In genomic region chr2:131191005-131191390, GRCm38 (mm10) we compare ENCODE assay signal across 7 mouse cellular contexts. TPM values are rescaled to one million over a fixed set of nuclear protein-coding genes. Genes with fewer than 3 reads are reported as not detected.
DNase-seq lines count a peak whose midpoint lies in the region; ATAC-seq and TF ChIP-seq lines count a peak whose summit lies in the region.

No protein-coding gene starts in this region.

- no peaks in the 10 kb centered on the region for H3K27me3 ChIP-seq in lung, embryonic 15.5 days
- no peaks in the 10 kb centered on the region for H3K27me3 ChIP-seq in embryonic facial prominence, embryonic 11.5 days (ENCODE audit: control insufficient read depth, insufficient read depth, low read length)
- no peaks in the 10 kb centered on the region for H3K27me3 ChIP-seq in neural tube, embryonic 13.5 days

- no peak for DNase-seq in lung, postnatal 36 days
- DNase-seq in embryonic facial prominence, embryonic 11.5 days (ENCODE audit: low spot score) = no peak
- peak; percentile 60 for DNase-seq in induced T-regulatory cell, adult 2 months (ENCODE audit: low read depth)
- DNase-seq in left cerebral cortex, adult 8-10 months (ENCODE audit: low spot score in 2 of 2) = no peak
- no peak for DNase-seq in layer of hippocampus, adult 2 months (ENCODE audit: low spot score in 2 of 2)

- H3K9me3 ChIP-seq in lung, embryonic 15.5 days = no peaks in the 10 kb centered on the region
- no peaks in the 10 kb centered on the region for H3K9me3 ChIP-seq in embryonic facial prominence, embryonic 11.5 days (replicated peaks; ENCODE audit: control insufficient read depth, low read length)
- no peaks in the 10 kb centered on the region for H3K9me3 ChIP-seq in neural tube, embryonic 13.5 days

- peaks cover 36% of the 10 kb centered on the region for H3K36me3 ChIP-seq in lung, embryonic 15.5 days
- no peaks in the 10 kb centered on the region; the same call in 1 of the 2 replicates for H3K36me3 ChIP-seq in embryonic facial prominence, embryonic 11.5 days (replicated peaks; ENCODE audit: control insufficient read depth, insufficient read depth, low read depth, low read length)
- peaks cover 34% of the 10 kb centered on the region for H3K36me3 ChIP-seq in neural tube, embryonic 13.5 days

- no peak overlapping the region for H3K4me3 ChIP-seq in lung, embryonic 15.5 days
- no peak overlapping the region for H3K4me3 ChIP-seq in embryonic facial prominence, embryonic 11.5 days (ENCODE audit: low read depth, low read length)
- no peak overlapping the region for H3K4me3 ChIP-seq in neural tube, embryonic 13.5 days
- no peak overlapping the region for H3K4me3 ChIP-seq in layer of hippocampus, adult 2 months

- peaks cover 40% of the 10 kb centered on the region for H3K4me1 ChIP-seq in lung, embryonic 15.5 days
- H3K4me1 ChIP-seq in embryonic facial prominence, embryonic 11.5 days (ENCODE audit: control insufficient read depth, insufficient read depth, low read length) = no peaks in the 10 kb centered on the region; the same call in none of the 2 replicates
- peaks cover 47% of the 10 kb centered on the region for H3K4me1 ChIP-seq in neural tube, embryonic 13.5 days (replicated peaks)

- no peak overlapping the region for H3K9ac ChIP-seq in lung, embryonic 15.5 days
- 0 out of 2 replicates have a peak overlapping the region, but pooled peaks have one; percentile 28 for H3K9ac ChIP-seq in embryonic facial prominence, embryonic 11.5 days (replicated peaks; ENCODE audit: low read length)
- peak overlapping the region; percentile 45 for H3K9ac ChIP-seq in neural tube, embryonic 13.5 days

- no peak for ATAC-seq in lung, embryonic 15.5 days (ENCODE audit: borderline replicate concordance, extremely low read depth, low FRiP score, low TSS enrichment)
- ATAC-seq in embryonic facial prominence, embryonic 11.5 days (replicated peaks; ENCODE audit: insufficient number of reproducible peaks, low FRiP score, low TSS enrichment, low read depth) = no peak
- no peak for ATAC-seq in neural tube, embryonic 13.5 days (ENCODE audit: low read depth)

- WGBS in lung, embryonic 15.5 days = 74% methylated on average over 7 of the region's 7 CpGs
- WGBS in embryonic facial prominence, embryonic 11.5 days = 73% methylated on average over 7 of the region's 7 CpGs
- 68% methylated on average over 7 of the region's 7 CpGs for WGBS in neural tube, embryonic 13.5 days

- no peak for TF ChIP-seq CTCF in layer of hippocampus, adult 2 months (conservative IDR thresholded peaks at IDR 0.05)

- 0 out of 2 replicates have a peak overlapping the region, but pooled peaks have one; percentile 3 for H3K27ac ChIP-seq in lung, embryonic 15.5 days
- no peak overlapping the region for H3K27ac ChIP-seq in embryonic facial prominence, embryonic 11.5 days (replicated peaks; ENCODE audit: low read depth, low read length)
- H3K27ac ChIP-seq in neural tube, embryonic 13.5 days (replicated peaks) = peak overlapping the region; percentile 84
- no peak overlapping the region for H3K27ac ChIP-seq in layer of hippocampus, adult 2 months

- H3K4me2 ChIP-seq in lung, embryonic 15.5 days = no peak overlapping the region
- H3K4me2 ChIP-seq in embryonic facial prominence, embryonic 11.5 days (ENCODE audit: low read depth, low read length) = no peak overlapping the region
- H3K4me2 ChIP-seq in neural tube, embryonic 13.5 days = no peak overlapping the region

RNA-seq across cellular contexts. Expression of gene Spef1, which starts 3.9 kb away (rescaled TPM):
- 5.0 and 5.8 TPM in 2 replicates for polyA plus RNA-seq in lung, embryonic 15.5 days (2015; fragmentation: Nextera tagmentation; extraction: Ambion mirVana)
- polyA plus RNA-seq in embryonic facial prominence, embryonic 11.5 days (2014; fragmentation: Nextera tagmentation; extraction: Ambion mirVana) = 3.4 and 4.1 TPM in 2 replicates
- polyA plus RNA-seq in neural tube, embryonic 13.5 days (2015; fragmentation: Nextera tagmentation; extraction: Ambion mirVana) = 6.9 and 7.9 TPM in 2 replicates
- 1 to 10 TPM; 7.4 to 8.3 (median 8.1) TPM for total RNA-seq in left cerebral cortex, adult 8-10 months (2022)
- total RNA-seq in layer of hippocampus, adult 2 months (2021) = 1 to 10 TPM; 8.5 to 8.9 TPM

RNA-seq across cellular contexts. Expression of gene Cdc25b, which starts 4.2 kb away (rescaled TPM):
- polyA plus RNA-seq in lung, embryonic 15.5 days (2015; fragmentation: Nextera tagmentation; extraction: Ambion mirVana) = 56.1 and 58.4 TPM in 2 replicates
- polyA plus RNA-seq in embryonic facial prominence, embryonic 11.5 days (2014; fragmentation: Nextera tagmentation; extraction: Ambion mirVana) = 48.0 and 53.4 TPM in 2 replicates
- 32.5 and 40.3 TPM in 2 replicates for polyA plus RNA-seq in neural tube, embryonic 13.5 days (2015; fragmentation: Nextera tagmentation; extraction: Ambion mirVana)
- total RNA-seq in left cerebral cortex, adult 8-10 months (2022) = 10 to 100 TPM; 18.3 to 21.9 (median 19.1) TPM
- total RNA-seq in layer of hippocampus, adult 2 months (2021) = 10 to 100 TPM; 23.4 to 25.5 TPM

RNA-seq across cellular contexts. Expression of gene Cenpb, which starts 11.1 kb away (rescaled TPM):
- polyA plus RNA-seq in lung, embryonic 15.5 days (2015; fragmentation: Nextera tagmentation; extraction: Ambion mirVana) = 12.6 and 14.1 TPM in 2 replicates
- polyA plus RNA-seq in embryonic facial prominence, embryonic 11.5 days (2014; fragmentation: Nextera tagmentation; extraction: Ambion mirVana) = 5.8 and 6.1 TPM in 2 replicates
- 12.6 and 12.7 TPM in 2 replicates for polyA plus RNA-seq in neural tube, embryonic 13.5 days (2015; fragmentation: Nextera tagmentation; extraction: Ambion mirVana)
- total RNA-seq in left cerebral cortex, adult 8-10 months (2022) = 10 to 100 TPM; 73.8 to 80.9 (median 75.8) TPM
- total RNA-seq in layer of hippocampus, adult 2 months (2021) = 10 to 100 TPM; 72.3 to 78.8 TPM

RNA-seq across cellular contexts. Expression of gene Ap5s1, which starts 15.9 kb away (rescaled TPM):
- 22.6 and 27.0 TPM in 2 replicates for polyA plus RNA-seq in lung, embryonic 15.5 days (2015; fragmentation: Nextera tagmentation; extraction: Ambion mirVana)
- polyA plus RNA-seq in embryonic facial prominence, embryonic 11.5 days (2014; fragmentation: Nextera tagmentation; extraction: Ambion mirVana) = 22.6 and 23.8 TPM in 2 replicates
- polyA plus RNA-seq in neural tube, embryonic 13.5 days (2015; fragmentation: Nextera tagmentation; extraction: Ambion mirVana) = 30.9 and 39.7 TPM in 2 replicates
- 10 to 100 TPM; 23.9 to 28.5 (median 26.2) TPM for total RNA-seq in left cerebral cortex, adult 8-10 months (2022)
- total RNA-seq in layer of hippocampus, adult 2 months (2021) = 10 to 100 TPM; 20.9 to 26.0 TPM

RNA-seq across cellular contexts. Expression of gene 1700037H04Rik, which starts 31.1 kb away (rescaled TPM):
- polyA plus RNA-seq in lung, embryonic 15.5 days (2015; fragmentation: Nextera tagmentation; extraction: Ambion mirVana) = 60.4 and 61.5 TPM in 2 replicates
- 81.2 and 88.3 TPM in 2 replicates for polyA plus RNA-seq in embryonic facial prominence, embryonic 11.5 days (2014; fragmentation: Nextera tagmentation; extraction: Ambion mirVana)
- polyA plus RNA-seq in neural tube, embryonic 13.5 days (2015; fragmentation: Nextera tagmentation; extraction: Ambion mirVana) = 88.3 and 99.0 TPM in 2 replicates
- total RNA-seq in left cerebral cortex, adult 8-10 months (2022) = 10 to 100 TPM; 84.5 to 96.9 (median 92.6) TPM
- 10 to 100 TPM; 46.0 to 46.7 TPM for total RNA-seq in layer of hippocampus, adult 2 months (2021)

Comparison
In these comparisons a context has a peak if more than half of its experiments do, and no peak if none do; other contexts are left out.
1. H3K27ac ChIP-seq: peak in lung, embryonic 15.5 days (single experiment) and neural tube, embryonic 13.5 days (single experiment); none in embryonic facial prominence, embryonic 11.5 days (single experiment) and layer of hippocampus, adult 2 months (single experiment).